Mouse (Mus musculus) liver, adult 2 months (tissue): ENCODE results near the gene Surf1. TPM values are rescaled to one million over a fixed set of nuclear protein-coding genes. Genes with fewer than 3 reads are reported as not detected.

Experiments
- DNase-seq: peaks from one replicate; pipeline ENCODE4 v3.0.0-alpha.2; 2011; ENCODE audit warnings: low read depth, low spot score; ENCODE audit errors: extremely low read depth
- H3K27ac ChIP-seq: fragments of 200-500 bp; replicated peaks from 2 replicates; pipeline ENCODE4 v1.5.1; 2012; ENCODE audit warnings: low read depth, mild to moderate bottlenecking, control low read depth, inconsistent platforms, low read length; ENCODE audit not compliant: insufficient read depth
- H3K27me3 ChIP-seq: fragments of 200-500 bp; 2 replicates; pipeline ENCODE4 v1.6.1; 2012; ENCODE audit warnings: mild to moderate bottlenecking, moderate library complexity, low read length, inconsistent platforms; ENCODE audit not compliant: control insufficient read depth, insufficient read depth
- H3K36me3 ChIP-seq: fragments of 200-500 bp; 2 replicates; pipeline ENCODE4 v1.6.1; 2012; ENCODE audit warnings: low read length, inconsistent platforms; ENCODE audit not compliant: control insufficient read depth, insufficient read depth
- H3K4me1 ChIP-seq: fragments of 200-500 bp; 2 replicates; pipeline ENCODE4 v1.6.1; 2011; ENCODE audit warnings: low read length; ENCODE audit not compliant: control insufficient read depth, insufficient read depth
- H3K4me3 ChIP-seq: fragments of 200-500 bp; 2 replicates; pipeline ENCODE4 v1.5.1; 2011; ENCODE audit warnings: low read depth, mild to moderate bottlenecking, control low read depth, low read length, moderate library complexity; ENCODE audit not compliant: insufficient read depth
- H3K79me2 ChIP-seq: fragments of 200-500 bp; 2 replicates; pipeline ENCODE4 v1.6.1; 2012; ENCODE audit warnings: inconsistent platforms, mild to moderate bottlenecking, low read length, moderate library complexity; ENCODE audit not compliant: control insufficient read depth, insufficient read depth
- H3K9ac ChIP-seq: fragments of 200-500 bp; 2 replicates; pipeline ENCODE4 v1.6.1; 2012; ENCODE audit warnings: low read depth, mild to moderate bottlenecking, control low read depth, inconsistent platforms, low read length
- CTCF ChIP-seq: fragments of 200-500 bp; IDR thresholded peaks from 2 replicates; pipeline ENCODE4 v1.5.1; 2011; ENCODE audit warnings: low read depth, low read length, control low read depth
- POLR2A ChIP-seq: fragments of 200-500 bp; IDR thresholded peaks from 2 replicates; pipeline ENCODE4 v1.6.1; 2011; ENCODE audit warnings: low read length, control low read depth; ENCODE audit not compliant: insufficient read depth; ENCODE audit errors: extremely low read depth
- WGBS: fragments of 180-500 bp; shearing (Covaris S2); methylation state at CpG from one replicate; pipeline ENCODE4 v1.1.7; 2018; 5-methylcytosine and 5-hydroxymethylcytosine counted together
- polyA plus RNA-seq: library from polyadenylated mRNA; depleted of rRNA; stranded (reverse); fragments of >200 nt; gene quantifications from 2 replicates; pipeline ENCODE4 v1.2.3, GENCODE M21; 2012
- total RNA-seq: library from RNA; depleted of rRNA; stranded (reverse); fragments of >200 nt; gene quantifications from 2 replicates; pipeline ENCODE4 v1.2.3, GENCODE M21; 2014

The Surf1 gene
- total and polyA plus RNA-seq, 2 experiments: 57.2 to 60.5 TPM

DNA sequence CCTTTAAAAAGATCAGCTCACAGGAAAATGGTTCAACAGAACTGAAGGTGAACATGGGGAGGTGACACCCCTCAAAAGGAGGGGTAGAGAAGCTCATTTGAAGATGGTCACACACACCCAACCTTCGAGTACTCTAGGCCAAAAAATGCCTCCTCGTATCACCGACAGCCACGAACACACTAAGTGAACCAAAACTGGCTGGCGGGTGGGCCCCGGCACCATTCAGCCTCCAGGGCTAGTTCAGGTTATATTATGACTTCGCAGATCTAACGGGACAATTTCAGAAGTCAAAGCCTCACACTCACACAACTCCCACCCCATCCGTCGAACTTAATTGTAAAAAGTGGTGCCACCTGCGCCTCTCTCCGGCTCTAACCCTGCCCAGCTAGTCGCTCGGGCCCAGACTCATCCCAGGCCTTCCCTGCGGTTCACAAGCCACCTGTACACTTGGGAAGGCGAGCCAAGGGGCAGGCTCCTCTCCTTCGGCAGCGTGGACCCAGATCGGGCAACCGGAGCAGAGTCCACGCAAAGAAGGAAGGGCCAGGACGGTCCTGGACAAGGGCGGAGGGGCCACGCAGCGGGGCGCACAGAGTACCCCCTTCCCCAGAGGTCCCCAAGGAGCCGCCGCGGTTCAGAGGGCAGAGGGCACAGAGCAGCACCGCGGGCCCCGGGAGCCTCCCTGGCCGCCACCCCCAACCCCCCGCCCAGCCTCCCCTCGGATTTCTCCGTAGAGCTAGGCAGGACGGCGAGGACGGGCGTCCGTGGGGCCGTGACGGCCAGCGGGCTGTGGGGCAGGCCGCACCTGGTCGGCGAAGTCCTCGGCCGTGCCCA, 16.4 kb upstream of the Surf1 start:
- 0 out of 2 replicates have a peak, but pooled peaks cover 2% of the 10 kb centered on the region for H3K36me3 ChIP-seq
- H3K27me3 ChIP-seq: no peaks in the 10 kb centered on the region
- peak; percentile 57 for DNase-seq
- peak overlapping the region; percentile 98 for H3K4me3 ChIP-seq
- TF ChIP-seq CTCF: no peak
- no peak for TF ChIP-seq POLR2A
- peaks cover 43% of the 10 kb centered on the region for H3K79me2 ChIP-seq
- H3K27ac ChIP-seq: peak overlapping the region; percentile 89
- under 1% methylated on average over 49 of the region's 49 CpGs for WGBS
- H3K9ac ChIP-seq: peak overlapping the region; percentile 100
- H3K4me1 ChIP-seq: peaks cover 37% of the 10 kb centered on the region

DNA sequence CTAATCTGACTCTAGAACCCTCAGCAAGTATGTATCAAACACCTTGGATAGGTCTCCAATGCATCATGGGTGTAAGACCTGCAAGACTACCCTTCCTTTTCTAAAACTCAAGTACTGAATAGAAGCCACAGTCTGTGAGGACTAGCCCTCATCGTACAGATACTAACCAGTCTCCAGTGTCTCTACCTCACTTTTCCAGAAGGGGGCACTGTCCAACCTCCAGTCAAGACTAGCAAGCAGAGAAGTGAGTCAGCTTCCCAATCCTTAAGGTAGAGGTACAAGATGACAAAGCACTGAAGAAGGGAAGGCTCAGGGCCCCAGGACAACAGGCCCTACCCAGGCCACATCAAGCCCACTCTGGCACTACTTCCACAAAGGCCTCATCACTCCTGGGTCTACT, 14.1 kb upstream of the Surf1 start:
- no peak overlapping the region for H3K4me3 ChIP-seq
- peaks cover 21% of the 10 kb centered on the region; the same call in 1 of the 2 replicates for H3K36me3 ChIP-seq
- TF ChIP-seq POLR2A: no peak
- peak; percentile 42 for TF ChIP-seq CTCF
- 10% methylated on average over 1 of the region's 1 CpGs for WGBS
- H3K9ac ChIP-seq: no peak overlapping the region
- no peaks in the 10 kb centered on the region for H3K27me3 ChIP-seq
- peaks cover 40% of the 10 kb centered on the region for H3K4me1 ChIP-seq
- DNase-seq: peak; percentile 65
- H3K79me2 ChIP-seq: peaks cover 51% of the 10 kb centered on the region
- H3K27ac ChIP-seq: 0 out of 2 replicates have a peak overlapping the region, but pooled peaks have one; percentile 15

DNA sequence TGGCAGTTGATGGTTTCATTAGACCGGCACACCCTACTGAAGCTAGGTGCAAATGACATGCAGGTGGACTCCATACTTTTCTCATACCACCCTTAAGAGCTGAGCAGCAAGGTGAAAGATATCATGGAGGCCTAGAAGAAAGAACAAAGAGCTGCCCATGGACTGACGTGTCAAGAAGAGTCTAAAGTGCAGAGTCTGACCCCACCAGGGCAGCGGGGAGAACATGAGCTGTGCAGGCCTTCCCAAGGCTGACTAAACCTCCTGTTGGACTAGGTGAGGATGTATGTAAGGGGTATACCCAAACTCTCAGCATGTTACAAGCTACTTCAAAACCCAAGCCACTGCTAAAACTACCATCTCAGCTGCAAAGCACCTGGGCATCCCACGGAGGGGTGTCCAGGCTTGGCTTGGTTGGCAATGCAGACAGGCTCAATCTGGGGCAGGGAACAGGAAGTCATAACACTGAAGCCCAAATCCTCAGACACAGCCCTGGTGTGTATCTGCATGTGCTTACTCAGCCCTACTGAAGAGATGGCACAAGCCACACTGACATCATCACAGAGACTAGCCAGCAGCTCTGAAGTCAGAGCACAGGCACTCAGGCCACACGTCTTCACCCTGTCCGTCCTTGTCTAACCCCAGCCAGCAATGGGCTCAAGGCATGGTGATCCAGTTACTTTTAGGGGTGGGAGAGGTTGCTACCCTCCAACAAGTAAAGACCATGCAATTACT, 11.6 kb upstream of the Surf1 start:
- peaks cover 49% of the 10 kb centered on the region for H3K79me2 ChIP-seq
- peak overlapping the region; percentile 12; the same call in 1 of the 2 replicates for H3K9ac ChIP-seq
- peak overlapping the region; percentile 82 for H3K27ac ChIP-seq
- H3K36me3 ChIP-seq: peaks cover 45% of the 10 kb centered on the region
- WGBS: 33% methylated on average over 6 of the region's 6 CpGs
- H3K27me3 ChIP-seq: no peaks in the 10 kb centered on the region
- no peak overlapping the region for H3K4me3 ChIP-seq
- TF ChIP-seq CTCF (no peak), POLR2A (no peak)
- DNase-seq: peak; percentile 68
- peaks cover 49% of the 10 kb centered on the region for H3K4me1 ChIP-seq

DNA sequence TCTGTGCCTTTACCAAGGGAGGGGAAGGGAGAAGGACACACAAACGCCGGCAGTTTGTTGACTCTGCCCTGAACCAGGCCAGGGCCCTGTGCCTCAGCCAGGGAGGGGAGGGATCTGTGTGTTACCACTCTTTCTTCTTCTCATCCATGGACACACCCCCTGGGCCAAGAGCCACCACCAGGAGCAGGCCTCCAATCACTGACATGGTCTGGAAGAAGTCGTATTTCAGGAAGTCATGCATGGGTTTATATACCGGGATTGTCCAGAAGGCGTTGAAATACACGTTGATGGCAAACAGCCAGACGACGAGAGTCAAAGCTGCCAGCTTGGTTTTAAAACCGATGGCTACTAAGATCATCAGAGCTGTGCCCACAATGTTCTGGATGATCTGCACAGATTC, 5.5 kb upstream of the Surf1 start:
- Histone ChIP-seq H3K27me3 (no peaks in the 10 kb centered on the region), H3K4me3 (no peak overlapping the region), H3K79me2 (peaks cover 12% of the 10 kb centered on the region; the same call in 1 of the 2 replicates), H3K4me1 (peaks cover 40% of the 10 kb centered on the region), H3K27ac (peak overlapping the region; percentile 43), H3K9ac (no peak overlapping the region), H3K36me3 (peaks cover 66% of the 10 kb centered on the region)
- 15% methylated on average over 9 of the region's 9 CpGs for WGBS
- DNase-seq: peak; percentile 91
- TF ChIP-seq POLR2A: no peak
- TF ChIP-seq CTCF: no peak

DNA sequence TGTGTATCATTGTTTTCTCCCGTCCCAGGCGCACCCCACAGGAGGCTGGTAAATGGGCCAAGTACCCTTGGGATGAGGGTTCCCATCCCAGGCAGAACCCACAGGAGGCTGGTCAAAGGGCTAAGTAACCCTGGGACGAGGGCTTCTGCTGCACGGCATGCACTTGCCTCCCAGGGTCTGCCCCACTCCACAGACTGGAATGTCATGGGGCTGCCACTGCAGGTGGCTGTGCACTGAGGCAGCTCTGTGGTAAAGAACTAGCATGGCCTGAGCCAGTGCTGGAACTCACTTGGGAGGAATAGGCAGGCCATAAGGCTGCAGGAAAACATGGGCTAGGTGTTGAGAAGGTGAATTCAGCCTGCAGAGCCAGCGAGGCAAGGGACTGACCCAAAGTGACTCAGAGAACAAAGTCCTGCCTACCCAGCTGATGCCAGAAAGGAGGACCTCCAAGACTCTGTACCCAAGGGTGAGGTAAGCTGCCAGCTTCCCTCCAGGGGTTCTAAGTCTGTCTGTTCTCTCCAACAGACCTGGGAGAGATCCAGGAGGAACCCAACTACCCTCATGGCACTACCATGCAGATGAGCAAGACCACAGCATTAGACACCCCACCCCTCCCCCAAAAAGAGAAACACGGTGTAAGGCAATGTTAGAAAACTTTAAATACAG, 4.0 kb upstream of the Surf1 start:
- Histone ChIP-seq H3K9ac (no peak overlapping the region), H3K4me1 (peaks cover 42% of the 10 kb centered on the region), H3K36me3 (peaks cover 54% of the 10 kb centered on the region), H3K27me3 (no peaks in the 10 kb centered on the region), H3K79me2 (peaks cover 9% of the 10 kb centered on the region; the same call in 1 of the 2 replicates), H3K27ac (no peak overlapping the region), H3K4me3 (no peak overlapping the region)
- TF ChIP-seq POLR2A (no peak), CTCF (no peak)
- WGBS: 70% methylated on average over 6 of the region's 6 CpGs
- DNase-seq: peak; percentile 50
